Mouse (Mus musculus) intestine, embryonic 14.5 days (tissue): ENCODE results near the gene Fam19a5. TPM values are rescaled to one million over a fixed set of nuclear protein-coding genes. Genes with fewer than 3 reads are reported as not detected.

Source experiments
- ATAC-seq: fragments of 200-750 bp; cut with Nextera tagmentation; replicated peaks from 2 replicates; pipeline ENCODE4 v1.8.0; 2017; ENCODE audit warnings: low read depth, moderate number of reproducible peaks, moderate TSS enrichment, moderate library complexity; ENCODE audit not compliant: low FRiP score, low TSS enrichment
- DNase-seq: peaks from one replicate; pipeline ENCODE4 v3.0.0-alpha.2; 2018; ENCODE audit warnings: low spot score
- H3K27ac ChIP-seq: fragments of 300-500 bp; sonication (generic); 2 replicates; pipeline ENCODE4 v1.5.1; 2014; ENCODE audit warnings: low read depth, mild to moderate bottlenecking, control low read depth
- H3K27me3 ChIP-seq: fragments of 300-500 bp; sonication (generic); replicated peaks from 2 replicates; pipeline ENCODE4 v1.6.1; 2014; ENCODE audit warnings: low read length, control low read depth; ENCODE audit not compliant: control insufficient read depth, insufficient read depth
- H3K36me3 ChIP-seq: fragments of 300-500 bp; sonication (generic); 2 replicates; pipeline ENCODE4 v1.6.1; 2014; ENCODE audit warnings: low read length, control low read depth; ENCODE audit not compliant: control insufficient read depth, insufficient read depth
- H3K4me1 ChIP-seq: fragments of 300-500 bp; sonication (generic); replicated peaks from 2 replicates; pipeline ENCODE4 v1.6.1; 2014; ENCODE audit warnings: low read length, control low read depth, mixed read lengths; ENCODE audit not compliant: control insufficient read depth, insufficient read depth
- H3K4me2 ChIP-seq: fragments of 300-500 bp; sonication (generic); 2 replicates; pipeline ENCODE4 v1.6.1; 2014; ENCODE audit warnings: low read length
- H3K4me3 ChIP-seq: fragments of 300-500 bp; sonication (generic); 2 replicates; pipeline ENCODE4 v1.5.1; 2014; ENCODE audit warnings: low read depth, low read length, control low read depth, mixed read lengths
- H3K9ac ChIP-seq: fragments of 300-500 bp; sonication (generic); 2 replicates; pipeline ENCODE4 v1.6.1; 2014; ENCODE audit warnings: mild to moderate bottlenecking, low read length
- H3K9me3 ChIP-seq: fragments of 300-500 bp; sonication (generic); 2 replicates; pipeline ENCODE4 v1.6.1; 2016; ENCODE audit warnings: low read length, control low read depth; ENCODE audit not compliant: control insufficient read depth
- WGBS: fragments of 180-500 bp; shearing (Covaris S2); extraction: QIAGEN DNeasy Blood & Tissue Kit; methylation state at CpG from one replicate; pipeline ENCODE4 v1.1.7; 2014; 5-methylcytosine and 5-hydroxymethylcytosine counted together
- polyA plus RNA-seq: library from polyadenylated mRNA; unstranded; fragments of >200 nt; fragmentation: Nextera tagmentation; extraction: Ambion mirVana; gene quantifications from 2 replicates; pipeline ENCODE4 v1.2.1, GENCODE M21; 2014

The Fam19a5 gene
- polyA plus RNA-seq, 1 experiment from 2014 or later = 3.7 TPM

DNA sequence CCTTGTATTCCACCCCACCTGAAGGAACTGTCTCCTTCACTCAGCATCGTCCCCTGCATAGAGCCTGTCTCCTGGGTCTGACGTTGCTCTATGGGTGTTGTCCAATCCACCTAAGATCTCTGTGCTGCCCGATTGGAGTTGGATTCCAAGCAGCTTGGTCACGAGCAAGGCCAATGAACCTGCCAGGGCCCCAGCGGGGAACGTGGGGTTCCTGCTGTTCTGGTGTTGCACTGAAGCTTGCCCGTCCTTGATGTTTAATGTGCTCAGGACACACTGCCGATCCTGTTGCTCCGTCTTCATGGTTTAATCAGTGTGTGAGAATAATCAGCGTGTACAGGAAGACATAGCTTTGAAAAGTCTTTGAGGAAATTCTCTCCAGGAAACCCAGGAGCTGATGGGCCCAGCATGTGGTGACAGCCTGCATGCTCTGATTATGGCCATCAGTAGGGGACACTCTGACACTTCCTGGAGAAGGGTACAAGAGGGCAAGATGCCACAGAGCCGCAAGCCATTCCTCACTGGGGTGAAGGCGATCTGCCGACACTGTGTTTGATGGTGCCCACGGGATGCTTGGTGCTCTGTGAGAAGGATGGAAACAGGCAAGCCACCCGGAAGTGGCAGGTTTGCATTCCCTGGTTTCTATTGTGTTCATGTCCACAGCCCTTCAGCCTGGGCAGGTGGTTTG lies 147.3 kb downstream of the Fam19a5 start:
- no peak overlapping the region for H3K27ac ChIP-seq
- no peak for ATAC-seq
- H3K27me3 ChIP-seq = no peaks in the 10 kb centered on the region
- H3K4me3 ChIP-seq = no peak overlapping the region
- H3K36me3 ChIP-seq = no peaks in the 10 kb centered on the region
- no peak overlapping the region for H3K4me2 ChIP-seq
- no peak overlapping the region for H3K9ac ChIP-seq
- H3K4me1 ChIP-seq = no peaks in the 10 kb centered on the region
- no peak for DNase-seq
- no peaks in the 10 kb centered on the region for H3K9me3 ChIP-seq
- WGBS = 82% methylated on average over 15 of the region's 15 CpGs

DNA sequence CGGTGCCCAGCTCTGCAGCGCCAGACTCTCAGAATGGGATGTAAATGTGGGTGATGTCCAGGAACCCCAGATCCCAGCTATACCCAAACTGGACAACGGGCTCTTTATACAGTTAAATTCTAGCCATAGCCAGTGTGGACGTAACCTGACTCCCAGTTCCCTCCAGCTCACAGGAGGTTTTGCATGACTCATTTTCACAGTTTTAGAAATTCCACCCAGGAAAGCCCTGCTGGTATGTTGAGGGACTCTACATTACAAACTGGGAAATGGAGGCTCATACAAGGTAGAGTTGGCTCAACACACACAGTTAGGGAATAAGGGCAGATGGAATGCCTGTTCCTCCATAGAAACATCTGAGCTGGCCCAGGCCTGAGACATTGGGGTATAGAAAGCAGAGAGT lies 147.9 kb downstream of the Fam19a5 start:
- Histone ChIP-seq H3K4me2 (no peak overlapping the region), H3K27me3 (no peaks in the 10 kb centered on the region), H3K27ac (no peak overlapping the region), H3K36me3 (no peaks in the 10 kb centered on the region), H3K4me3 (no peak overlapping the region), H3K9me3 (no peaks in the 10 kb centered on the region), H3K9ac (no peak overlapping the region), H3K4me1 (no peaks in the 10 kb centered on the region)
- ATAC-seq (no peak), DNase-seq (no peak)
- WGBS = 84% methylated on average over 4 of the region's 4 CpGs

- Histone ChIP-seq H3K27ac (no peak overlapping the region), H3K4me1 (no peaks in the 10 kb centered on the region), H3K4me3 (no peak overlapping the region), H3K9me3 (no peaks in the 10 kb centered on the region), H3K9ac (no peak overlapping the region), H3K36me3 (no peaks in the 10 kb centered on the region), H3K4me2 (no peak overlapping the region), H3K27me3 (no peaks in the 10 kb centered on the region)
- ATAC-seq (no peak), DNase-seq (no peak)
- 91% methylated on average over 7 of the region's 7 CpGs for WGBS
Observed at GRCm38 (mm10) chr15:87692394-87692793, 148.3 kb downstream of the Fam19a5 start.

- DNase-seq = no peak
- Histone ChIP-seq H3K9ac (no peak overlapping the region), H3K36me3 (no peaks in the 10 kb centered on the region), H3K4me3 (no peak overlapping the region), H3K4me1 (no peaks in the 10 kb centered on the region), H3K9me3 (no peaks in the 10 kb centered on the region), H3K27me3 (no peaks in the 10 kb centered on the region), H3K27ac (no peak overlapping the region), H3K4me2 (no peak overlapping the region)
- WGBS = 76% methylated on average over 4 of the region's 4 CpGs
- no peak for ATAC-seq
Observed at GRCm38 (mm10) chr15:87692865-87693513, 148.9 kb downstream of the Fam19a5 start.

GRCm38 (mm10) chr15:87697433-87697996 lies 153.4 kb downstream of the Fam19a5 start:
- no peak overlapping the region for H3K9ac ChIP-seq
- H3K27ac ChIP-seq = no peak overlapping the region
- no peaks in the 10 kb centered on the region for H3K27me3 ChIP-seq
- H3K4me1 ChIP-seq = no peaks in the 10 kb centered on the region
- ATAC-seq (no peak), DNase-seq (no peak)
- H3K4me3 ChIP-seq = no peak overlapping the region
- no peaks in the 10 kb centered on the region for H3K36me3 ChIP-seq
- no peak overlapping the region for H3K4me2 ChIP-seq
- 0 out of 2 replicates have a peak, but pooled peaks cover 7% of the 10 kb centered on the region for H3K9me3 ChIP-seq
- 43% methylated on average over 13 of the region's 13 CpGs for whole genome bisulfite sequencing

- no peaks in the 10 kb centered on the region for H3K27me3 ChIP-seq
- ATAC-seq = no peak
- no peak overlapping the region for H3K4me2 ChIP-seq
Observed at GRCm38 (mm10) chr15:87698562-87699320, 154.6 kb downstream of the Fam19a5 start.

DNA sequence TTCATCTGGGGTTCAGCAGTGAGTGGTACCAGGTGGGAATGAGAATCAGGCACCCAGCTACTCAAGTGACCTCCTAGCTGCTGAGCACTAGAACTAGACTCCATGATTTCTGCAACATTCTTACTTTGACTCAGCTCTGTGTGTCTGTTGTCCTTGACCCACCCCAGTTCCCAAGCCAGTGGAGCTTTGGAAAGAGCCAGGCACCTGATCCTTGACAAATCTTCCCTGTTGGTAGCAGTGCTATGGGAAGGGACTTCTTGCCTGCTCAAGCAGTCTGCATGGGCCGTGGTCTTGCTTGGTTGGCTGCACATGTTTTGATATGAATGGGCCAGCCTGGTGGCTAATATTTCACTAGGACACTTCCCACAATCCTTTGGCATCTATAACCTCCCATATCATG lies 158.7 kb downstream of the Fam19a5 start:
- Histone ChIP-seq H3K9ac (no peak overlapping the region), H3K4me2 (no peak overlapping the region), H3K27me3 (no peaks in the 10 kb centered on the region), H3K36me3 (no peaks in the 10 kb centered on the region), H3K4me1 (no peaks in the 10 kb centered on the region), H3K27ac (no peak overlapping the region), H3K9me3 (0 out of 2 replicates have a peak, but pooled peaks cover 7% of the 10 kb centered on the region), H3K4me3 (no peak overlapping the region)
- no peak for ATAC-seq
- 95% methylated on average over 1 of the region's 1 CpGs for WGBS
- DNase-seq = no peak

More at GRCm38 (mm10) chr15:87698562-87699320, 154.6 kb downstream of the Fam19a5 start:
- Histone ChIP-seq H3K27ac (no peak overlapping the region), H3K4me3 (no peak overlapping the region), H3K36me3 (no peaks in the 10 kb centered on the region), H3K9ac (no peak overlapping the region), H3K9me3 (0 out of 2 replicates have a peak, but pooled peaks cover 7% of the 10 kb centered on the region), H3K4me1 (no peaks in the 10 kb centered on the region)
- DNase-seq = no peak
- 50% methylated on average over 14 of the region's 14 CpGs for WGBS

GRCm38 (mm10) chr15:87703334-87703733 lies 159.2 kb downstream of the Fam19a5 start:
- Histone ChIP-seq H3K27ac (no peak overlapping the region), H3K9me3 (0 out of 2 replicates have a peak, but pooled peaks cover 7% of the 10 kb centered on the region), H3K4me2 (no peak overlapping the region), H3K4me1 (no peaks in the 10 kb centered on the region), H3K9ac (no peak overlapping the region), H3K36me3 (no peaks in the 10 kb centered on the region), H3K4me3 (no peak overlapping the region), H3K27me3 (no peaks in the 10 kb centered on the region)
- WGBS = 92% methylated on average over 3 of the region's 3 CpGs
- DNase-seq = no peak
- ATAC-seq = no peak
